Mouse (Mus musculus): Measurements from ENCODE around the gene Tnik. TPM values are rescaled to one million over a fixed set of nuclear protein-coding genes. Genes with fewer than 3 reads are reported as not detected.

The Tnik gene
- polyA plus RNA-seq, 1 experiment, result 0.21 TPM

- Histone ChIP-seq H3K79me2 (ENCODE audit: control insufficient read depth, insufficient read depth) (no peaks in the 10 kb centered on the region), H3K27me3 (ENCODE audit: control insufficient read depth, insufficient read depth, insufficient read length) (no peaks in the 10 kb centered on the region), H3K4me3 (ENCODE audit: insufficient read depth, poor library complexity, severe bottlenecking) (no peak overlapping the region), H3K79me3 (ENCODE audit: low read depth) (no peaks in the 10 kb centered on the region), H3ac (ENCODE audit: control insufficient read depth, insufficient read length, low read depth) (no peak overlapping the region), H3K36me3 (ENCODE audit: control insufficient read depth, insufficient read depth) (no peaks in the 10 kb centered on the region)
- TF ChIP-seq MYOG (IDR thresholded peaks at IDR 0.05; ENCODE audit: control insufficient read depth, extremely low read depth, insufficient read length) (no peak), MAX (IDR thresholded peaks at IDR 0.05) (no peak), CTCF (IDR thresholded peaks at IDR 0.05; ENCODE audit: control insufficient read depth, insufficient read depth, insufficient read length) (no peak), CEBPB (IDR thresholded peaks at IDR 0.05; ENCODE audit: low read depth) (no peak), MYOD1 (IDR thresholded peaks at IDR 0.05; ENCODE audit: control insufficient read depth, insufficient read length, low read depth) (no peak), FOSL1 (IDR thresholded peaks at IDR 0.05; ENCODE audit: insufficient read depth, low read length, poor library complexity, severe bottlenecking) (no peak), USF1 (IDR thresholded peaks at IDR 0.05; ENCODE audit: low read depth) (no peak)
Observed at GRCm38 (mm10) chr3:28248255-28248957, 14.6 kb upstream of the Tnik start.

DNA sequence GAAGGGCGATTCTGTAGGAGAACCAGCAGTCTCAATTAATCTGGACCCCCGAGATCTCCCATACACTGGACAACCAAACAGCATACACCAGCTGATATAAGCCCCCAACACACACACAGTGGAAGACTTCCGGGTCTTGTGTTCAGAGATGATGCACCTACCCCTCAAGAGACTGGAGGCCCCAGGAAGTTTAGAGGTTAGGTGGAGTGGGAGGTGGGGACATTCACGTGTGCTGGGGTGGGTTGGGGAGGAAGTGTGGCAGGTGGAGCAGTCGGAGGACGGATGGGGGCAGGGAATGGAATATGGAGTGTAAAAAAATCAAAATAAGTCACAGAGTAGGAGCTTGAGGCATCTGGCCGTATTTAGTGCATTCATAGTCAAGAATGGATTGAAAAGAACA lies 7.3 kb upstream of the Tnik start:
- Histone ChIP-seq H3K79me2 (ENCODE audit: control insufficient read depth, insufficient read depth) (no peaks in the 10 kb centered on the region), H3K27me3 (ENCODE audit: control insufficient read depth, insufficient read depth, insufficient read length) (no peaks in the 10 kb centered on the region), H3K36me3 (ENCODE audit: control insufficient read depth, insufficient read depth) (no peaks in the 10 kb centered on the region), H3K79me3 (ENCODE audit: low read depth) (no peaks in the 10 kb centered on the region), H3ac (ENCODE audit: control insufficient read depth, insufficient read length, low read depth) (no peak overlapping the region), H3K4me3 (ENCODE audit: insufficient read depth, poor library complexity, severe bottlenecking) (no peak overlapping the region)
- no peak for TF ChIP-seq USF1 (IDR thresholded peaks at IDR 0.05; ENCODE audit: low read depth)
- TF ChIP-seq MYOD1 (IDR thresholded peaks at IDR 0.05; ENCODE audit: control insufficient read depth, insufficient read length, low read depth), result no peak
- TF ChIP-seq CTCF (IDR thresholded peaks at IDR 0.05; ENCODE audit: control insufficient read depth, insufficient read depth, insufficient read length), result no peak
- TF ChIP-seq CEBPB (IDR thresholded peaks at IDR 0.05; ENCODE audit: low read depth), result no peak
- no peak for TF ChIP-seq MYOG (IDR thresholded peaks at IDR 0.05; ENCODE audit: control insufficient read depth, extremely low read depth, insufficient read length)
- no peak for TF ChIP-seq MAX (IDR thresholded peaks at IDR 0.05)
- TF ChIP-seq FOSL1 (IDR thresholded peaks at IDR 0.05; ENCODE audit: insufficient read depth, low read length, poor library complexity, severe bottlenecking), result no peak

DNA sequence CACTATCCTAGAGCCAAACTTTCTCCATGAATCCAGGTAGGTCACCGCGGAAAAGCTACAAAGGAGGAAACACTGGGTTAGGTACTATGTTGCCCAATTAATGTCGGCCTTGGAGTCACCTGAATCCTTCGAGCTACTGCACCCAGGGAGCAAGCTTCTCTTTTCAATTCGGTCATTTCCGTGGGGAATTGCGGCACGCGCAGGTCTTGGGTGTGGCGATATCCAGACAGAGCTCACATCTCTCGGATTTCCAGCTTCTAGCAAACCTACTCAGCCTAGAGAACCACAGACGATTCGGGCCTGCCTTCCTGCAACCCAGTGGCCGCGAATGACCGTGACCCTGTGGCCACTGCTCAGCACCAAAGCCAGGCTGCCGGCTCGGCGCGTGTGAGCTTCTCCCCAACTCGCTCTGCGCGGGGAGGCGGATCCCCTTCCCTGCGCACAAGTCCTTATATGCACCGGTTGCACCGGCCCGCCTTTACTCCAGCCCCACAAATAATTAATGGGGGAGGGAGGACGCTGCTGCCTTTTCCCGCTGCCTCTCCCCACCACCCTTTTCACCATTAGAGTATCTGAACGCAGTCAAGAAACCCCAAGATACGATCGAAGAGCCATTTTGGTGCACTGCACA lies 528 bp upstream of the Tnik start:
- Histone ChIP-seq H3K79me2 (ENCODE audit: control insufficient read depth, insufficient read depth) (no peaks in the 10 kb centered on the region), H3K27me3 (ENCODE audit: control insufficient read depth, insufficient read depth, insufficient read length) (peaks cover 7% of the 10 kb centered on the region), H3ac (ENCODE audit: control insufficient read depth, insufficient read length, low read depth) (peak overlapping the region; percentile 51), H3K79me3 (ENCODE audit: low read depth) (no peaks in the 10 kb centered on the region), H3K4me3 (ENCODE audit: insufficient read depth, poor library complexity, severe bottlenecking) (no peak overlapping the region), H3K36me3 (ENCODE audit: control insufficient read depth, insufficient read depth) (no peaks in the 10 kb centered on the region)
- TF ChIP-seq MAX (IDR thresholded peaks at IDR 0.05) (no peak), CTCF (IDR thresholded peaks at IDR 0.05; ENCODE audit: control insufficient read depth, insufficient read depth, insufficient read length) (no peak)

- TF ChIP-seq CEBPB (IDR thresholded peaks at IDR 0.05; ENCODE audit: low read depth) (no peak), MAX (IDR thresholded peaks at IDR 0.05) (no peak), USF1 (IDR thresholded peaks at IDR 0.05; ENCODE audit: low read depth) (no peak), FOSL1 (IDR thresholded peaks at IDR 0.05; ENCODE audit: insufficient read depth, low read length, poor library complexity, severe bottlenecking) (no peak), CTCF (IDR thresholded peaks at IDR 0.05; ENCODE audit: control insufficient read depth, insufficient read depth, insufficient read length) (no peak), MYOG (IDR thresholded peaks at IDR 0.05; ENCODE audit: control insufficient read depth, extremely low read depth, insufficient read length) (no peak), MYOD1 (IDR thresholded peaks at IDR 0.05; ENCODE audit: control insufficient read depth, insufficient read length, low read depth) (no peak)
- no peak overlapping the region for H3K4me3 ChIP-seq (ENCODE audit: insufficient read depth, poor library complexity, severe bottlenecking)
- H3K27me3 ChIP-seq (ENCODE audit: control insufficient read depth, insufficient read depth, insufficient read length), result peaks cover 7% of the 10 kb centered on the region
- H3K79me3 ChIP-seq (ENCODE audit: low read depth), result no peaks in the 10 kb centered on the region
- no peaks in the 10 kb centered on the region for H3K36me3 ChIP-seq (ENCODE audit: control insufficient read depth, insufficient read depth)
- no peaks in the 10 kb centered on the region for H3K79me2 ChIP-seq (ENCODE audit: control insufficient read depth, insufficient read depth)
- no peak overlapping the region for H3ac ChIP-seq (ENCODE audit: control insufficient read depth, insufficient read length, low read depth)
Observed at GRCm38 (mm10) chr3:28263948-28264840, 1.2 kb downstream of the Tnik start.

DNA sequence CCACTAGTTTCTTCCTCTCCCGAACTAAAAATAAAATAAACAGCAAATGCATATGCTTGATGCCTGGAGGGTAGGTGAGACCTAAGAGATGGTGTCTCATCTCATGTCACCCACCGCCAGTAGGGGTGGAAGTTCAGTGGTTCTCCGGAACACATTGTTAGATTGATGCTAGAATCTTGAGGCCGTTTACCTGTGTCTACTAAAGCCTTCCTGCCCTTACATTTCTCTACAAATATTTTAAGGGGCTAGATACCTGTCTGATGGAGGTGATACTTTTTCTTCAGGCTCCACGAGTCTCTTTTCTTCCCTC lies 1.8 kb downstream of the Tnik start:
- TF ChIP-seq MAX (IDR thresholded peaks at IDR 0.05), result no peak
- TF ChIP-seq FOSL1 (IDR thresholded peaks at IDR 0.05; ENCODE audit: insufficient read depth, low read length, poor library complexity, severe bottlenecking), result no peak
- no peak for TF ChIP-seq MYOD1 (IDR thresholded peaks at IDR 0.05; ENCODE audit: control insufficient read depth, insufficient read length, low read depth)
- TF ChIP-seq USF1 (IDR thresholded peaks at IDR 0.05; ENCODE audit: low read depth), result no peak
- TF ChIP-seq CEBPB (IDR thresholded peaks at IDR 0.05; ENCODE audit: low read depth), result no peak
- no peak for TF ChIP-seq CTCF (IDR thresholded peaks at IDR 0.05; ENCODE audit: control insufficient read depth, insufficient read depth, insufficient read length)
- TF ChIP-seq MYOG (IDR thresholded peaks at IDR 0.05; ENCODE audit: control insufficient read depth, extremely low read depth, insufficient read length), result no peak
- no peak overlapping the region for H3K4me3 ChIP-seq (ENCODE audit: insufficient read depth, poor library complexity, severe bottlenecking)
- H3K79me2 ChIP-seq (ENCODE audit: control insufficient read depth, insufficient read depth), result no peaks in the 10 kb centered on the region
- no peak overlapping the region for H3ac ChIP-seq (ENCODE audit: control insufficient read depth, insufficient read length, low read depth)
- H3K79me3 ChIP-seq (ENCODE audit: low read depth), result no peaks in the 10 kb centered on the region
- no peaks in the 10 kb centered on the region for H3K36me3 ChIP-seq (ENCODE audit: control insufficient read depth, insufficient read depth)
- peaks cover 7% of the 10 kb centered on the region for H3K27me3 ChIP-seq (ENCODE audit: control insufficient read depth, insufficient read depth, insufficient read length)

All from C2C12 (cell line).